Mouse (Mus musculus) neural tube, embryonic 12.5 days (tissue): ENCODE results near the gene Rex2. TPM values are rescaled to one million over a fixed set of nuclear protein-coding genes. Genes with fewer than 3 reads are reported as not detected.
A peak's percentile ranks its signal among the peaks of the same experiment; 100 is the strongest.
"Not testable (repeated sequence)": the region's sequence is repeated elsewhere in the genome, so short reads cannot be mapped to it uniquely, and the experiment has no call there.

Experiments
- ATAC-seq: fragments of 200-750 bp; cut with Nextera tagmentation; 2 replicates; pipeline ENCODE4 v1.8.0; 2017; ENCODE audit warnings: low read depth, mild to moderate bottlenecking, moderate TSS enrichment, moderate library complexity; ENCODE audit not compliant: low FRiP score
- H3K27ac ChIP-seq: fragments of 300-500 bp; sonication (generic); 2 replicates; pipeline ENCODE4 v1.5.1; 2016
- H3K27me3 ChIP-seq: fragments of 300-500 bp; sonication (generic); replicated peaks from 2 replicates; pipeline ENCODE4 v1.6.1; 2016; ENCODE audit warnings: mild to moderate bottlenecking
- H3K36me3 ChIP-seq: fragments of 300-500 bp; sonication (generic); 2 replicates; pipeline ENCODE4 v1.6.1; 2016; ENCODE audit warnings: mild to moderate bottlenecking
- H3K4me1 ChIP-seq: fragments of 300-500 bp; sonication (generic); 2 replicates; pipeline ENCODE4 v1.6.1; 2016
- H3K4me2 ChIP-seq: fragments of 300-500 bp; sonication (generic); replicated peaks from 2 replicates; pipeline ENCODE4 v1.6.1; 2016; ENCODE audit warnings: mild to moderate bottlenecking
- H3K4me3 ChIP-seq: fragments of 300-500 bp; sonication (generic); 2 replicates; pipeline ENCODE4 v1.5.1; 2016
- H3K9ac ChIP-seq: fragments of 300-500 bp; sonication (generic); 2 replicates; pipeline ENCODE4 v1.6.1; 2016; ENCODE audit warnings: mild to moderate bottlenecking
- H3K9me3 ChIP-seq: fragments of 300-500 bp; sonication (generic); 2 replicates; pipeline ENCODE4 v1.6.1; 2016; ENCODE audit warnings: mild to moderate bottlenecking
- WGBS: fragments of 180-500 bp; shearing (Covaris S2); methylation state at CpG from one replicate; pipeline ENCODE4 v1.1.7; 2016; 5-methylcytosine and 5-hydroxymethylcytosine counted together
- polyA plus RNA-seq: library from polyadenylated mRNA; unstranded; fragments of >200 nt; fragmentation: Nextera tagmentation; extraction: Ambion mirVana; gene quantifications from 2 replicates; pipeline ENCODE4 v1.2.1, GENCODE M21; 2016

Rex2 gene
- not detected in 2 replicates for polyA plus RNA-seq

DNA sequence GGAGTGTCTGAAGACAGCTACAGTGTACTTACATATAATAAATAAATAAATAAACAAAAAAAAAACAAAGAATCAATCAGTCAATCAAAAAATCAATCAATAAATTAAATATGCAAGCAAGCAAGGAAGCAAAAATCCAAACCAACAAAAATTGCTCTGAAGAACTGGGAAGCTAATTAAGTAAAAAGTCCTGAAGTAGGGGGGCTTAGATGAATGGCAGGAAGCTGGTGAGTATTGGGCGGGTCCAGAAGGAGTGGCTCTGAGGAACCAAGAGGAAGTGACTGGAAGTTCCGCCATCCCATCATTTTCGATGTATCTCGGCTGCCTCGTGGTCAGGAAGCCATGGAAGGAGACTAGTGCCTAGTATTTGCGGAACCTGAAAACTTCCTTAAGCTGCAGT is at the start of gene Rex2:
Gene Rex2, plus strand, starts transcription at position 301 of the 400 bp plus-strand sequence.
- not testable (repeated sequence) for ATAC-seq, H3K27me3 ChIP-seq, H3K9ac ChIP-seq, H3K27ac ChIP-seq, H3K4me3 ChIP-seq, H3K36me3 ChIP-seq, H3K9me3 ChIP-seq, H3K4me2 ChIP-seq, H3K4me1 ChIP-seq
- WGBS: no CpG with 5 or more reads among the region's 6 CpGs

DNA sequence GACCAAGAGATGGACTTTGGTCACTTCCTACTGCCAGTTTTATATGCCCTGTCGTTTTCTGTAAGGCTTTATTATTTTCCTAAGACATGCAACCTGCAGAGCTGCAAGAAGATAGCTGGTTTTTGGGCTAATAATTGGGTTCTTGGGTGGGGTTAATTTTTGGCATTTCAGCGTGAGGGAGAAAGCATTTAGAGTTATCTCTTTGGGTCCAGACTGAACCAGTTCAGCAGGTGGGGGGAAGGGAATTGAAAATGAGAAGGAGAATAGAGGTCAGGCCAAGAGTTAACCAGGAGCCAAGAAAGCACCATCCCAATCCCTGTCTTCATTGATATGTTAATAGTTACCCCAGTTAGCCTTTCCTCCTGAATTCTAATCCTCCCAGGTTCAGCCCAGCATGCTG is 45.1 kb upstream of the Rex2 start:
- WGBS: 24% methylated on average over 2 of the region's 2 CpGs
- not testable (repeated sequence) for H3K4me2 ChIP-seq, H3K9me3 ChIP-seq, H3K4me3 ChIP-seq, H3K4me1 ChIP-seq, H3K27ac ChIP-seq, ATAC-seq, H3K27me3 ChIP-seq, H3K9ac ChIP-seq, H3K36me3 ChIP-seq

DNA sequence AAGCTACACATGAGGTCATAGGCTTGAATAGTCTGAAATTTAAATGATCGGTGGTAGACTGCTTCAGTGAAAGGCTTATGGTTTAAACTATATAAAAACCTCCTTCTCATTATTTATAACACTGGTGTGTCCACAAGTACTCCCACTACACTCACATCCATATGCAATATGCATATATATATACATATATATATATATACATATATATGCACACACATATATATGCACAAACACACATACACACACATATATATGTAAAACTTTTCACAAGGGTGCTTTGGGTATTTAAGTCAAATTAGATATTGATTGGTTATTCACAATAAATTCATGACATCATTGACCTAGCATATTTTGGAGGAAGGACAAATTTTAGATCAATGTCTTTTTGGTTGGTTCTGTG is 3.2 kb upstream of the Rex2 start:
- H3K9me3 ChIP-seq, H3K36me3 ChIP-seq, H3K27ac ChIP-seq, H3K9ac ChIP-seq, H3K4me1 ChIP-seq, H3K4me2 ChIP-seq, H3K27me3 ChIP-seq, H3K4me3 ChIP-seq, ATAC-seq: not testable (repeated sequence)
- WGBS: no CpG with 5 or more reads among the region's 1 CpGs

DNA sequence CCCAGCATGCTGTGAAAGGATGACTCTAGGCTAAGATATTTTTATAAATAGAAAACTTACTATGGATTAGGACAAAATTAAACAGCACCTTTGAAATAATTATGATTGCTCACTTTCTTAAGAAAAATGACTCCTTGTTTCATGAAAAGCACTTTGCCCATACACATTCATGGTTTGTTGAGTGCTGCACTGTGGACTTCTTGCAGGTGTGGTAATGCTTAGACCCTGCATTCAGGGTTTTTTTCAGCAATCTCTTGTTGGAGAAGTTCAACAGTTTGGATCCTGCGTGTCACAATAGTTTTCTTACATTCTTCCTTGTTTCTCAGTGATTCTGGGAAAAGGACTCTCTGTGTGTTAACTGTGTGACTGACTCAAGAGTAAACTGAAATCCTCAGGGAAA is 4.7 kb downstream of the Rex2 start:
- not testable (repeated sequence) for H3K9me3 ChIP-seq, H3K4me2 ChIP-seq, H3K4me1 ChIP-seq, ATAC-seq, H3K36me3 ChIP-seq, H3K9ac ChIP-seq, H3K27ac ChIP-seq, H3K4me3 ChIP-seq, H3K27me3 ChIP-seq
- 66% methylated on average over 1 of the region's 1 CpGs for WGBS

DNA sequence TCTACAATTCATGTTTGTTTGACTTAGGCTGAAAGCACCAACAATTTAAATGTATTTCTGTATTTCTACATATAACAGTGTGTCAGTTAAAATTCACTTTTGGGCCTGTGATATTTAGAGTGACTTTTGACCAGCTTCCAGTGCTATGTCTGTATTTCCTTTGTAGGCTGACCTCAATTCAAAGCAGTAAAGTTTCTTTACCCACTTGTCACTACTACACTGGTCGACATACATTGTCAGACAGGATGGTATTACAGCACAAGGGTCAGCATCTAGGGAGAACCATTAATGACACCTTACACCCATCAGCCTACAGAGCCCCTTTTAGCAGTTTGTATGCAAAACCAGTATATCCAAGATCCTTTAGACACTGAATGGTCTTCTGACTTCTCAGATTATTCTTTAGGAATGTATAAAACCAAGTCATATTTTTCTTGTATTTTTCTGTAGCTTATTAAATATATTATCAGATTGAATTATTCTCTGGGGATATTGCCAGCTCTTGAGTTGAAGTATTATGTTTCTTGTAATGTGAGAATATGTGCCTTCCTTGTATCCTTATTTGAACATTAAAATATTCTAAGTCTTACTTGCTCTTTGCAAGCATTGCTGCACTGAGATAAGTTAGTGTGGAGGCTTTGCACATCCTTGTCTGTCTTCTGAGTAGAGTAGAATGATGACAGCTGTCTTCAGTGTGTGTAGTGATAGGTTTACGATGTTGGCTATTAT is 9.8 kb downstream of the Rex2 start:
- peak; percentile 48; the same call in 1 of the 2 replicates for ATAC-seq
- not testable (repeated sequence) for H3K36me3 ChIP-seq, H3K4me2 ChIP-seq, H3K4me3 ChIP-seq, H3K9me3 ChIP-seq, H3K9ac ChIP-seq, H3K27me3 ChIP-seq, H3K27ac ChIP-seq, H3K4me1 ChIP-seq
- 86% methylated on average over 1 of the region's 2 CpGs for WGBS

DNA sequence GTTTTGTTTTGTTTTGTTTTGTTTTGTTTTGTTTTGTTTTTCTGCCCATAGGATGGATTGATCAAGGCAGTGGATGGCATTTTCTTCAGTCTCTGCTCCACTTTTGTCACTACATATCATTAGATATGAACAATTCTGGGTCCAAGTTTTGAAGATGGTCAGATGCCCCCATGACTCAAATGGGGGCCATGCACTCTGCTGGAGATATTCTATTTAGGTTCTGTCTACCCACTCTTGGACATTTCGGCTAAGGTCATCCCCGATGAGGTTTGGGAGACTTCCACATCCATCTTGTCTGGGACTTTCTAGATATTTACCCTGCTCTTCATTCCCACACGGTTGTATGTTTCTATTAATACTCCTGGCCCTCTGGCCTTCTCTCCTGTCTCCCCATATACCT is 42.1 kb downstream of the Rex2 start:
- not testable (repeated sequence) for H3K36me3 ChIP-seq, H3K4me3 ChIP-seq, H3K4me1 ChIP-seq, H3K27me3 ChIP-seq, H3K27ac ChIP-seq, H3K9ac ChIP-seq, H3K4me2 ChIP-seq, H3K9me3 ChIP-seq, ATAC-seq
- WGBS: 88% methylated on average over 3 of the region's 3 CpGs

DNA sequence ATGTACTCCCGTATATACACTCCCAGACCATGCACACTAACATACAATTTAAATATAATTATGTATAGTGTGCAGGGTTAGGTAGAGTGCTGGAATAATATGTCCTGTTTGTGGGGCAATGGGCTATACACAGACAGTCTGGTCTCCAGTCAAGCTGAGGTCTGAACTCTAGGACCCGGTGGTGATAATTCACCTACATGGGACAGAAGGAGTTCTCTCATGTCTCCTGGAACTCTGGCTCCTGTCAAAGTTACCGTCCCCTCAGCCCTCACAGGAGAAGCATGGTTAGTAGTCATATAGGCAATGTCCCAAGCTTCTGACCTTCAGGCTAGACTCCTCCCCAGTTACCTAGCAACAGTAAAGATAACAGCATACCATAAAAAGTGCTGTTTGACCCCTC is 44.2 kb downstream of the Rex2 start:
- H3K27ac ChIP-seq, ATAC-seq, H3K4me1 ChIP-seq, H3K9ac ChIP-seq, H3K4me3 ChIP-seq, H3K27me3 ChIP-seq, H3K36me3 ChIP-seq, H3K4me2 ChIP-seq, H3K9me3 ChIP-seq: not testable (repeated sequence)
- WGBS: 89% methylated on average over 3 of the region's 3 CpGs

DNA sequence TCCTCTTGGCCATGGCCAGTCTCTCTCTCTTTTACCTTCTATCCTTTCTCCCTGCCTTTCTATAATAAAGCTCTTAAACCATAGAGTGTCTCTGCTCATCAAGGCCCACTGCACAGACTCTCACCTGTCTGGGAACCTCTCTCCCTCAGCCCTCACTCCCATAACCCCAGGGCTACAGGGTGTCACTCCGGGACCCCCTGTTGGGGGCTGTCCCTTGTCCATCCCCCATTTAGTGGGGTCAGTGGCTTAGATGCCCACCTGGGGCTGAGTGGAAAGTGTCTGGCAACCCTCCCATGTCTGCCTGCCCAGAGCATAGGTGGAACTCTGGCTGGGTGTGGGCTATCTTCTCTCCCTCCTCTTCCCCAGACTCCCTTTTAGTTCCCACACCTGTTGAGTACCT is 44.7 kb downstream of the Rex2 start:
- H3K27me3 ChIP-seq, H3K27ac ChIP-seq, H3K4me2 ChIP-seq, H3K4me1 ChIP-seq, H3K4me3 ChIP-seq, H3K36me3 ChIP-seq, H3K9me3 ChIP-seq, H3K9ac ChIP-seq, ATAC-seq: not testable (repeated sequence)
- 98% methylated on average over 1 of the region's 1 CpGs for WGBS

DNA sequence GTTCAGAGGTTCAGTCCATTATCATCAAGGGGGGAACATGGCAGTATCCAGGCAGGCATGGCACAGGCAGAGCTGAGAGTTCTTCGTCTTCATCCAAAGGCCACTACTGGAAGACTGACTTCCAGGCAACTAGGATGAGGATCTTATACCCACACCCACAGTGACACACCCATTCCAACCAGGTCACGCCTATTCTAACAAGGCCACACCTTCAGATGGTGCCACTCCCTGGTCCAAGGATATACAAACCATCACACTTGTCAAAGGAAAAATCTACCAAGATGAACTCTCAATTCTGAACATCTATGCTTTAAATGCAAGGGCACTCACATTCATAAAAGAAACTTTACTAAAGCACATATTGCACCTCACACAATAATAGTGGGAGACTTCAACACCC is 74.0 kb downstream of the Rex2 start:
- WGBS: 68% methylated on average over 2 of the region's 2 CpGs
- ATAC-seq: not testable (repeated sequence)

DNA sequence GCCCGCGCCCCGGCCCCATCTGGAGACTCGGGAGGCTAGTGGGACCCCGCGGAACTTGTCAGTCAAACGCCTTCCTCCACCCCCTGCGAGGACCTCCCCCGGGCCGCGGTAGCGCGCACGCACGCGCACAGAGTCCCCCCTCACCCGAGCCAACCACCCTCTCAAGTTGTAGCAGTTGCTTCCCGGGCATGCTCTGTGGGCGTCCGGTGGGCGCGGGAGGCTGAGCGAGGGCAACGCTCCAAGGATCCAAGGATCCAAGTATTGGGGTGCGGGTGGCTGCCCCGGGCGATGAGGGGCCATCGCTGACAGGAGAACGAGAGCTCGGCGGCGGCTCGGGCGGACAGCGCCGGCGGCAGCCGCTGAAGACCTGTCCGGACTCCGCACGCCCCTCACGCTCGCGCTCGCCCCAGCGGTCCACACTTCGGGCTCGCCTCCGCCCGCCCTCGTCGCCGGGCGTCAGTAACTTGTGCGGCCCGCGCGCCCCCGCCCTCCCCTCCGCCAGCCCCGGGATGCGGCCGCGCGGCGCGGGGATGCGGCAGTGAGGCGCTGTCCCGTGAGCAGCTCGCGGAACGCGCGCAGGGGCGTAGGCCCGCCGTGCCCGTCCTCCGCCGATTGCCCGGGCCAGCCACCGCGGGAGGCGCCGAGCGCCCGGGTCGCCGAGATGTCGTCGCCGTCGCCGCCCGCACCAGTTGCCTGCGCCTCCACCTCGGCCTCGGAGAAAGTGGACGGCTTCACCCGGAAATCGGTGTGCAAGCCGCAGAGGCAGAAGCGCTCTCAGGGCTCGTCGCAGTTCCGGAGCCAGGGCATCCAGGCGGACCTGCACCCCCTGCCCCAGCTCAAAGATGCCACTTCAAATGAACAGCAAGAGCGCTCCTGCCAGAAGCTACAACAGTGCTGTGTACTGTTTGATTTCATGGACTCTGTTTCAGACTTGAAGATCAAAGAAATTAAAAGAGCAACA is 80.3 kb downstream of the Rex2 start:
- peak; percentile 93 for ATAC-seq
- not testable (repeated sequence) for H3K4me1 ChIP-seq, H3K27ac ChIP-seq, H3K27me3 ChIP-seq, H3K36me3 ChIP-seq, H3K9me3 ChIP-seq
- H3K4me2 ChIP-seq: peak overlapping the region; percentile 77
- peak overlapping the region; percentile 54 for H3K9ac ChIP-seq
- 1% methylated on average over 66 of the region's 109 CpGs for WGBS
- peak overlapping the region; percentile 50 for H3K4me3 ChIP-seq

More for the DNA sequence above, 74.0 kb downstream of the Rex2 start:
- not testable (repeated sequence) for H3K9ac ChIP-seq, H3K36me3 ChIP-seq, H3K4me3 ChIP-seq, H3K4me2 ChIP-seq, H3K4me1 ChIP-seq, H3K27ac ChIP-seq, H3K27me3 ChIP-seq
- peaks cover 15% of the 10 kb centered on the region for H3K9me3 ChIP-seq

DNA sequence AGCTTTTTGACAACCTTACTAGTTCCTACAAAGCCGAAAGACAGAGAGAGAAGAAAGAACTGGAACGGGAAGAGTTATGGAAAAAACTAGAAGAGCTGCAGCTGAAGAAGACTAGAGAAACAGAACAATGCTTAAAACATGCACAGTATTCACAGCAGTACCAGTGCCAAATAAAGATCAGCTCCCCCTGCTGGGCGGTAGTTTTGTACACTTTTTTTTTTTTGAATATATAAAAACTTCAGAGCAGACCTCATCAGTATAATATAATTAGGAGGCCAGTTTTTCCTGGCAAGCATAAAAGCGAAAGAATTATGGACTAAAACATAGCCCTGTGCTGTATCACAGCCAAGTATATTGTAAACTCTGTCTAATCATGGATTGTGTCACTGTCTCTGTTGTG is 82.2 kb downstream of the Rex2 start:
- WGBS: 52% methylated on average over 4 of the region's 4 CpGs
- H3K27ac ChIP-seq, H3K4me1 ChIP-seq, ATAC-seq, H3K4me2 ChIP-seq, H3K9me3 ChIP-seq, H3K9ac ChIP-seq, H3K27me3 ChIP-seq, H3K4me3 ChIP-seq, H3K36me3 ChIP-seq: not testable (repeated sequence)
